In genomic region chr5:89370140-89370539, GRCm38 (mm10) we compare ENCODE assay signal across 21 mouse cellular contexts.
DNase-seq lines count a peak whose midpoint lies in the region; ATAC-seq and TF ChIP-seq lines count a peak whose summit lies in the region.
"Had no signal": no experiment of that assay in that cellular context is flagged by ENCODE, and none has a peak within 500 bp of the region (broad histone marks: within the 10 kb centered on the region; RNA-seq: fewer than 3 reads in every experiment).

No protein-coding gene starts in this region.

- 3% methylated on average over 1 of the region's 1 CpGs for WGBS in lung, embryonic 16.5 days

- no peaks in the 10 kb centered on the region for H3K9me3 ChIP-seq in lung, embryonic 16.5 days (ENCODE audit: control insufficient read depth, low read length)
- H3K9me3 ChIP-seq: embryonic facial prominence, embryonic 13.5 days; forebrain, embryonic 10.5 days; hindbrain, embryonic 12.5 days; limb, embryonic 12.5 days; liver, embryonic 12.5 days; midbrain, embryonic 13.5 days; neural tube, embryonic 13.5 days had no signal

- DNase-seq in heart, postnatal 10 days, result peak; percentile 10 to 19
- DNase-seq in heart, postnatal 25 days (ENCODE audit: low spot score), result no peak
- DNase-seq in lung, postnatal 25 days (ENCODE audit: low spot score), result no peak
- DNase-seq in retina, postnatal 1 day, result no peak
- DNase-seq in adipocyte (ENCODE audit: low spot score), result no peak
- DNase-seq: cerebellum, adult 9-11 months; gastrocnemius, adult 2 months; lung, adult 2 months; thymus, adult 18-20 months; thymus, postnatal 4 days had no signal

- TF ChIP-seq POLR2A in embryonic fibroblast, embryonic 13.5 days (IDR thresholded peaks at IDR 0.05; ENCODE audit: low read depth, low read length), result no peak

- no peaks in the 10 kb centered on the region for H3K27me3 ChIP-seq in lung, embryonic 16.5 days (ENCODE audit: control insufficient read depth, insufficient read depth, low read depth, low read length)
- H3K27me3 ChIP-seq: embryonic facial prominence, embryonic 13.5 days; hindbrain, embryonic 12.5 days; limb, embryonic 12.5 days; liver, embryonic 12.5 days; midbrain, embryonic 13.5 days; neural tube, embryonic 13.5 days had no signal

- intact Hi-C loops in heart, postnatal 10 days (cut with DNase I), result no loop called here
- intact Hi-C loops in heart, postnatal 25 days (cut with DNase I), result no loop called here

- H3K36me3 ChIP-seq in lung, embryonic 16.5 days (ENCODE audit: control insufficient read depth, insufficient read depth, low read length), result no peaks in the 10 kb centered on the region
- H3K36me3 ChIP-seq: embryonic facial prominence, embryonic 13.5 days; forebrain, embryonic 10.5 days; hindbrain, embryonic 12.5 days; limb, embryonic 12.5 days; liver, embryonic 12.5 days; midbrain, embryonic 13.5 days; neural tube, embryonic 13.5 days had no signal

- H3K9ac ChIP-seq in lung, embryonic 16.5 days (ENCODE audit: low read length), result no peak overlapping the region
- H3K9ac ChIP-seq: embryonic facial prominence, embryonic 13.5 days; hindbrain, embryonic 12.5 days; limb, embryonic 12.5 days; liver, embryonic 12.5 days; midbrain, embryonic 13.5 days; neural tube, embryonic 13.5 days had no signal

- H3K27ac ChIP-seq in lung, embryonic 16.5 days (ENCODE audit: low read length), result no peak overlapping the region
- peak overlapping the region; percentile 32; the same call in 1 of the 2 replicates for H3K27ac ChIP-seq in embryonic fibroblast, embryonic 13.5 days (ENCODE audit: insufficient read depth, low read length)
- H3K27ac ChIP-seq: embryonic facial prominence, embryonic 13.5 days; forebrain, embryonic 10.5 days; gastrocnemius, adult 2 months; hindbrain, embryonic 12.5 days; limb, embryonic 12.5 days; liver, embryonic 12.5 days; midbrain, embryonic 13.5 days; neural tube, embryonic 13.5 days had no signal

- TF ChIP-seq CTCF in embryonic fibroblast, embryonic 13.5 days (IDR thresholded peaks at IDR 0.05; ENCODE audit: borderline replicate concordance, insufficient read depth, low read length), result no peak

- H3K4me1 ChIP-seq in lung, embryonic 16.5 days (replicated peaks; ENCODE audit: control insufficient read depth, insufficient read depth, low read length), result no peaks in the 10 kb centered on the region
- no peaks in the 10 kb centered on the region for H3K4me1 ChIP-seq in embryonic fibroblast, embryonic 13.5 days (ENCODE audit: control insufficient read depth, insufficient read depth, low read length)
- H3K4me1 ChIP-seq: embryonic facial prominence, embryonic 13.5 days; hindbrain, embryonic 12.5 days; limb, embryonic 12.5 days; liver, embryonic 12.5 days; neural tube, embryonic 13.5 days had no signal

- no peak overlapping the region for H3K4me2 ChIP-seq in lung, embryonic 16.5 days (ENCODE audit: low read depth, low read length)
- H3K4me2 ChIP-seq: embryonic facial prominence, embryonic 13.5 days; hindbrain, embryonic 12.5 days; limb, embryonic 12.5 days; liver, embryonic 12.5 days; midbrain, embryonic 13.5 days; neural tube, embryonic 13.5 days had no signal

- peak; percentile 49; the same call in 1 of the 2 replicates for ATAC-seq in lung, embryonic 16.5 days (ENCODE audit: low read depth)
- ATAC-seq: CD4-positive, CD25-positive, alpha-beta regulatory T cell, adult 4 months; inflammation-experienced regulatory T-cells, adult 6 months; liver, embryonic 12.5 days; midbrain, embryonic 13.5 days had no signal

- H3K4me3 ChIP-seq in lung, embryonic 16.5 days (ENCODE audit: low read length), result no peak overlapping the region
- no peak overlapping the region for H3K4me3 ChIP-seq in embryonic fibroblast, embryonic 13.5 days (ENCODE audit: insufficient read depth, low read length)
- H3K4me3 ChIP-seq: embryonic facial prominence, embryonic 13.5 days; forebrain, embryonic 10.5 days; gastrocnemius, adult 2 months; hindbrain, embryonic 12.5 days; limb, embryonic 12.5 days; liver, embryonic 12.5 days; midbrain, embryonic 13.5 days; neural tube, embryonic 13.5 days had no signal

Comparison
In these comparisons a context has a peak if more than half of its experiments do, and no peak if none do; other contexts are left out.
1. DNase-seq: peak in heart, postnatal 10 days (2 of 2); none in heart, postnatal 25 days (single experiment), lung, postnatal 25 days (single experiment), retina, postnatal 1 day (single experiment) and adipocyte (single experiment).